Mouse (Mus musculus) neural tube, embryonic 13.5 days (tissue): Measurements from ENCODE around the gene Tmed5. TPM values are rescaled to one million over a fixed set of nuclear protein-coding genes. Genes with fewer than 3 reads are reported as not detected.
"Not testable (repeated sequence)": the region's sequence is repeated elsewhere in the genome, so short reads cannot be mapped to it uniquely, and the experiment has no call there.

ENCODE experiments used
- ATAC-seq: fragments of 200-750 bp; cut with Nextera tagmentation; 2 replicates; pipeline ENCODE4 v1.8.0; 2017; ENCODE audit warnings: low read depth, mild to moderate bottlenecking, moderate TSS enrichment, moderate library complexity
- H3K27ac ChIP-seq: fragments of 300-500 bp; sonication (generic); replicated peaks from 2 replicates; pipeline ENCODE4 v1.5.1; 2015; ENCODE audit warnings: moderate library complexity, mild to moderate bottlenecking, inconsistent platforms
- H3K27me3 ChIP-seq: fragments of 300-500 bp; sonication (generic); 2 replicates; pipeline ENCODE4 v1.6.1; 2015; ENCODE audit warnings: mild to moderate bottlenecking, inconsistent platforms
- H3K36me3 ChIP-seq: fragments of 300-500 bp; sonication (generic); 2 replicates; pipeline ENCODE4 v1.6.1; 2015; ENCODE audit warnings: mild to moderate bottlenecking, inconsistent platforms
- H3K4me1 ChIP-seq: fragments of 300-500 bp; sonication (generic); replicated peaks from 2 replicates; pipeline ENCODE4 v1.6.1; 2015; ENCODE audit warnings: inconsistent platforms
- H3K4me2 ChIP-seq: fragments of 300-500 bp; sonication (generic); 2 replicates; pipeline ENCODE4 v1.6.1; 2015; ENCODE audit warnings: inconsistent platforms, mild to moderate bottlenecking, moderate library complexity
- H3K4me3 ChIP-seq: fragments of 300-500 bp; sonication (generic); 2 replicates; pipeline ENCODE4 v1.5.1; 2015; ENCODE audit warnings: mild to moderate bottlenecking, inconsistent platforms
- H3K9ac ChIP-seq: fragments of 300-500 bp; sonication (generic); 2 replicates; pipeline ENCODE4 v1.6.1; 2015; ENCODE audit warnings: moderate library complexity, mild to moderate bottlenecking, inconsistent platforms
- H3K9me3 ChIP-seq: fragments of 300-500 bp; sonication (generic); 2 replicates; pipeline ENCODE4 v1.6.1; 2016; ENCODE audit warnings: inconsistent platforms
- WGBS: fragments of 180-500 bp; shearing (Covaris S2); methylation state at CpG from one replicate; pipeline ENCODE4 v1.1.7; 2015; 5-methylcytosine and 5-hydroxymethylcytosine counted together
- polyA plus RNA-seq: library from polyadenylated mRNA; unstranded; fragments of >200 nt; fragmentation: Nextera tagmentation; extraction: Ambion mirVana; gene quantifications from 2 replicates; pipeline ENCODE4 v1.2.1, GENCODE M21; 2015

Tmed5 gene
- 24.1 and 24.8 TPM in 2 replicates for polyA plus RNA-seq

GRCm38 (mm10) chr5:108132441-108133243 lies at the start of gene Tmed5, which contains the start of gene Ccdc18:
Gene Tmed5, minus strand, starts transcription at chr5:108132620.
Gene Ccdc18, plus strand, starts transcription at chr5:108132875.
- H3K4me1 ChIP-seq = peaks cover 23% of the 10 kb centered on the region
- H3K4me2 ChIP-seq = peak within 1 kb of the TSS; percentile 75
- peaks cover 10% of the 10 kb centered on the region for H3K36me3 ChIP-seq
- under 1% methylated on average over 65 of the region's 65 CpGs for WGBS
- H3K27ac ChIP-seq = peak within 1 kb of the TSS; percentile 87
- peak; percentile 98 for ATAC-seq
- no peaks in the 10 kb centered on the region for H3K27me3 ChIP-seq
- no peaks in the 10 kb centered on the region for H3K9me3 ChIP-seq
- peak within 1 kb of the TSS; percentile 80 for H3K4me3 ChIP-seq
- H3K9ac ChIP-seq = peak within 1 kb of the TSS; percentile 86

- no peaks in the 10 kb centered on the region for H3K36me3 ChIP-seq
- H3K4me1 ChIP-seq = no peaks in the 10 kb centered on the region
- H3K9ac ChIP-seq = no peak overlapping the region
- H3K27me3 ChIP-seq = no peaks in the 10 kb centered on the region
- no peak overlapping the region for H3K4me3 ChIP-seq
- 25% methylated on average over 1 of the region's 1 CpGs for WGBS
- no peak for ATAC-seq
- no peak overlapping the region for H3K27ac ChIP-seq
- H3K4me2 ChIP-seq = no peak overlapping the region
- H3K9me3 ChIP-seq = no peaks in the 10 kb centered on the region
Measured at GRCm38 (mm10) chr5:108163695-108164094, 31.3 kb upstream of the Tmed5 start.

GRCm38 (mm10) chr5:108160796-108161195 lies 28.4 kb upstream of the Tmed5 start:
- no peak for ATAC-seq
- Histone ChIP-seq H3K4me1 (no peaks in the 10 kb centered on the region), H3K4me2 (no peak overlapping the region), H3K4me3 (no peak overlapping the region), H3K9ac (no peak overlapping the region), H3K27me3 (no peaks in the 10 kb centered on the region), H3K9me3 (no peaks in the 10 kb centered on the region), H3K27ac (no peak overlapping the region), H3K36me3 (no peaks in the 10 kb centered on the region)
- 85% methylated on average over 2 of the region's 2 CpGs for WGBS

DNA sequence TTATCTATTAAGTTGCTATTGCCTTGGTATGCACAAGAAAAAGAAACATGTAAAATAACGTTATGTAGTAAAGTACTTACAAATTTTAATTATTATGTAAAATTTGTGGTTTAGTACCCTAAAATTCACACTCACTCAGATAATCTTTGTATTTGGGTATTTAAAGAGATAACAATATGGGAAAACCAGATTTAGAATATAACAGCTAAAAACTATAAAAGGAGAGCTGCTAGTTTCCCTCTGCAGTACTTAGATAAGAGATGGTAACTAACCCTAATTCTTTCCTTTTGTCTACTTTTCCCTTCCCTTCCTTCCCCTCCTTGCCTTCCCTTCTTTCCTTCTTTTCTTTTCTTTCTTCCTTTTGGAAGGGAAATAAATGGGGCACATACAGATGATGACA lies 20.2 kb upstream of the Tmed5 start:
- no peaks in the 10 kb centered on the region for H3K9me3 ChIP-seq
- no peak overlapping the region for H3K4me2 ChIP-seq
- ATAC-seq = no peak
- no peaks in the 10 kb centered on the region for H3K36me3 ChIP-seq
- H3K9ac ChIP-seq = no peak overlapping the region
- WGBS = 98% methylated on average over 1 of the region's 1 CpGs
- H3K4me3 ChIP-seq = no peak overlapping the region
- H3K27me3 ChIP-seq = no peaks in the 10 kb centered on the region
- no peak overlapping the region for H3K27ac ChIP-seq
- H3K4me1 ChIP-seq = no peaks in the 10 kb centered on the region

DNA sequence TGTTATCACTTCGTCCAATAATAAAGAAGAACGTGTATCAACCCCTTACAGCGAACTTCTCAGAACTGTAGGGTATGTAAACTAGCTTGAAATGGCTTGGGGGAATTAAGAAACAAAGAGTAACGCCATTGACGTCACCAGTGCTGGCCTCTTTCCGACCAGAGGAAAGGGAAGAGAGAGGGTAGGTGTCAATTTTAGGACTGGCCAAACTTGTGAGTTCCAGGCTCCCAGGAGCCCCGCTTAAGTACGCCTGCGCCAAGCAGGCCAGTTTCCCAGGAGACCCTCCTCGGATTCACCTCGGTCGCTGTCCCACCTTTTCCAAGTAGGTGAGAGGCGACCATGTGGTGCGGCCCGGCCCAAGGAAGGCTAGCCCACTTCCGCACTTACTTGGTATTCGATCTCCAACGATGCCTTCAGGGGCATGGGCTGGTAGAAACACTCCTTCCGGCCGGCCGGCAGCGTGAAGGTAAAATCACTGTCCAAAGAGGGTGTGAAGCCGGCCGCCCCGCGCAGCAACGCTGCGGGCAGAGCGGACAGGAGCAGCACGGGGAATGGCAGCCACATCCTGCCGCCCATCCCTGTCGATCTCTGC lies 475 bp downstream of the Tmed5 start:
- peak overlapping the region; percentile 87 for H3K27ac ChIP-seq
- H3K27me3 ChIP-seq = no peaks in the 10 kb centered on the region
- peaks cover 23% of the 10 kb centered on the region for H3K4me1 ChIP-seq
- H3K36me3 ChIP-seq = peaks cover 11% of the 10 kb centered on the region
- peak overlapping the region; percentile 75 for H3K4me2 ChIP-seq
- H3K9ac ChIP-seq = peak overlapping the region; percentile 86
- peak; percentile 68 for ATAC-seq
- H3K9me3 ChIP-seq = no peaks in the 10 kb centered on the region
- WGBS = under 1% methylated on average over 32 of the region's 32 CpGs
- peak overlapping the region; percentile 80 for H3K4me3 ChIP-seq

- Histone ChIP-seq H3K4me3 (no peak overlapping the region), H3K4me1 (no peaks in the 10 kb centered on the region), H3K4me2 (no peak overlapping the region), H3K36me3 (0 out of 2 replicates have a peak, but pooled peaks cover 8% of the 10 kb centered on the region), H3K9me3 (no peaks in the 10 kb centered on the region), H3K27me3 (no peaks in the 10 kb centered on the region), H3K27ac (no peak overlapping the region), H3K9ac (no peak overlapping the region)
- 83% methylated on average over 9 of the region's 9 CpGs for WGBS
- ATAC-seq = no peak
Measured at GRCm38 (mm10) chr5:108120221-108120900, 12.1 kb downstream of the Tmed5 start.

DNA sequence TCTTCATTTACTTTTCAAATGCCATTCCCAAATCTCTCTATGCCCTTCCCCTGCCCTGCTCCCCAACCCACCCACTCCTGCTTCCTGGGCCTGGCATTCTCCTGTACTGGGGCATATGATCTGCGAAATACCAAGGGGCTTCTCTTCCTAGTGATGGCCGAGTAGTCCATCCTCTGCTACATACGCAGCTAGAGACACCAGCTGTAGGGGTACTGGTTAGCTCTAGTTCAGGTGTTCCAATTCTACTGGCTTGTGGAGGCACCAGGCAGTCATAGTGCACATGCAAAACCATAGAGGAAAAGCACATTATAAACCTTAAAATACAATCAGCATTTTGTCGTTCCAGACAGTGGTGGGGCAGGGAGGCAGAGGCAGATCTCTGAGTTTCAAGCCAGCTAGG lies 14.7 kb downstream of the Tmed5 start:
- ATAC-seq = no peak
- Histone ChIP-seq H3K9me3 (no peaks in the 10 kb centered on the region), H3K27ac (no peak overlapping the region), H3K36me3 (0 out of 2 replicates have a peak, but pooled peaks cover 3% of the 10 kb centered on the region), H3K4me1 (no peaks in the 10 kb centered on the region), H3K27me3 (no peaks in the 10 kb centered on the region), H3K9ac (no peak overlapping the region), H3K4me2 (no peak overlapping the region), H3K4me3 (no peak overlapping the region)
- WGBS = 88% methylated on average over 4 of the region's 4 CpGs

DNA sequence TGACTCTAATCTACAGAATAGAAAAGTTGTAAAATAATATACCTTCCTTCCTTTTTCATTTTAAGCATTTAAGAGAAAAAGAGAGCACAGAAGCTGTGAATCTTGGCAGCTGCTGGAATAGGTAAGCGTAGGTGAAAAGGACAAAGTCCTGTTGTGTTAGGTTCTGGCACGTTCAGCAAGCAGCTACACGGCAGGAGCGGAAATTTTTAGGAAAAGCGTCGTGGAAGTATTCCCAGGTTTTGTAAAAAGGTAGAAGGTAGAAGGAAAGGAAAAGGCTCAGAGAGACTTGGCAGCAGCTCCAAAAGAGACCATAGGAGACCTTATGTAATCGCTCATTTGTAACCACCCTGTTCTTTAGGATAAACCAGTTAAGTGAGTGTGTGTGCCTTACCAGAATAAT lies 23.1 kb downstream of the Tmed5 start:
- no peaks in the 10 kb centered on the region for H3K4me1 ChIP-seq
- no peaks in the 10 kb centered on the region for H3K27me3 ChIP-seq
- H3K27ac ChIP-seq = no peak overlapping the region
- no peaks in the 10 kb centered on the region for H3K9me3 ChIP-seq
- peaks cover 35% of the 10 kb centered on the region for H3K36me3 ChIP-seq
- no peak overlapping the region for H3K9ac ChIP-seq
- no peak overlapping the region for H3K4me2 ChIP-seq
- H3K4me3 ChIP-seq = no peak overlapping the region
- WGBS = 96% methylated on average over 7 of the region's 7 CpGs
- no peak for ATAC-seq

DNA sequence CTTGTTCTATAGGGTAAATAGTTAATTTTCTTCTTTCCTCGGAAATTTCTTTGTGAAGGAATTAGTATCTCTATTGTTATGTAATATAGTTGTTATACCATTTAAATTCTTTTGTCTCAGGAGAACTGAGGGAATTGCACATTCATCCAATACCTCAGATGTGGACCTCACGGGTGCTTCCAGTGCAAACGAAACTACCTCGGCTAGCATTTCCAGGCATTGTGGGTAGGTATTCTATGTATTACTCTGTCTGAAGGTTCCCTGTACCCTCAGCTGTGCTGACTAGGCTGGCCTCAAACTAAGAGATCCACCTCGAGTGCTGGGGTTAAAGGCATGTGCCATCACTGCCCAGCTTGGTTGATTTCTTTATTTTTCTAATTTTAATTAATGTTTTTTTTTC lies 28.1 kb downstream of the Tmed5 start:
- Histone ChIP-seq H3K27ac (no peak overlapping the region), H3K4me3 (no peak overlapping the region), H3K9ac (no peak overlapping the region), H3K27me3 (no peaks in the 10 kb centered on the region), H3K36me3 (peaks cover 62% of the 10 kb centered on the region), H3K4me1 (no peaks in the 10 kb centered on the region), H3K4me2 (no peak overlapping the region), H3K9me3 (no peaks in the 10 kb centered on the region)
- no peak for ATAC-seq
- 90% methylated on average over 5 of the region's 5 CpGs for WGBS

DNA sequence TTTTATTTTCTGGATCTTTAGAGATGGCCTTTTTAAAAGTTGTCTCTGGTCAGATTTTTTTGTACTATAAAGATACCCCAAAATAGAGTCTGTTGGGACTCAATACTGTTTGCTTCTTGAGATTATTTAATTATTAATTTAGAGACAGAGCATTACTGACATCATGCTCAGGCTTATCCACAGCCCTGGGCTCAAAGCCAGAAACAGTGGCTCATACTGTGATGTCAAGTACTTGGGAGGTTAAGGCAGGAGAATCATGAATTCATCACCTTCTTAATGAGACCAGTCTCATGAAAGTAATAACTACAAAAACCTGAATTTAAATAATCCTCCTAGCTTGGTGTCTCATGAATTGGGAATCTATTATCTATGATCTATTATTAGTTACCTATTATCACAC lies 32.2 kb downstream of the Tmed5 start:
- peaks cover 71% of the 10 kb centered on the region for H3K36me3 ChIP-seq

DNA sequence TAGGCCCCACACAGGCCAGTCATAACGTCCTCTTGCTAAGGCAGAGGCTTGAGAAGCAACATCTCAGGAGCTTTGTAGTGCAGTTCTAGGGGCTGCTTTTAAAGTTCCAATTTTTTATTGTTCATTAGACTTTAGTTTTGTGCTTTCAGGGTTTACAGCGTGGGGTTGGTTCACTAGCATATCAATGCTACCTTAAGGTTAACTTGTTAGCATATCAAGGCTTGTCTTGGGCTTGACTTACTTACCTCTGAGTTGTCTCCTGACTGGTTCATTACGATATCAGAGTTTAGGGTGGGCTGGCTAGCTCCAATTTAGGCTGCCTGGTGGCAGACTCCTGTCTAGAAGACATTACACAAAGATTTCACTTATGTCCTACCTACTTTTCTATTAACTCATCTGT lies 34.7 kb downstream of the Tmed5 start:
- Histone ChIP-seq H3K9me3 (no peaks in the 10 kb centered on the region), H3K27ac (no peak overlapping the region), H3K27me3 (no peaks in the 10 kb centered on the region), H3K36me3 (peaks cover 67% of the 10 kb centered on the region), H3K4me3 (no peak overlapping the region), H3K4me2 (no peak overlapping the region), H3K9ac (no peak overlapping the region), H3K4me1 (no peaks in the 10 kb centered on the region)
- WGBS = 89% methylated on average over 3 of the region's 3 CpGs
- no peak for ATAC-seq

More for the DNA sequence above, 32.2 kb downstream of the Tmed5 start:
- Histone ChIP-seq H3K4me1 (no peaks in the 10 kb centered on the region), H3K4me2 (no peak overlapping the region), H3K27me3 (no peaks in the 10 kb centered on the region), H3K27ac (no peak overlapping the region), H3K4me3 (no peak overlapping the region), H3K9ac (no peak overlapping the region), H3K9me3 (no peaks in the 10 kb centered on the region)
- no peak for ATAC-seq

GRCm38 (mm10) chr5:108092731-108093130 lies 39.7 kb downstream of the Tmed5 start:
- H3K27me3 ChIP-seq, H3K9me3 ChIP-seq, H3K4me2 ChIP-seq, ATAC-seq, H3K4me3 ChIP-seq, H3K27ac ChIP-seq, H3K9ac ChIP-seq, H3K4me1 ChIP-seq: not testable (repeated sequence)
- 93% methylated on average over 8 of the region's 8 CpGs for WGBS
- peaks cover 71% of the 10 kb centered on the region for H3K36me3 ChIP-seq
